In the genomic region with DNA sequence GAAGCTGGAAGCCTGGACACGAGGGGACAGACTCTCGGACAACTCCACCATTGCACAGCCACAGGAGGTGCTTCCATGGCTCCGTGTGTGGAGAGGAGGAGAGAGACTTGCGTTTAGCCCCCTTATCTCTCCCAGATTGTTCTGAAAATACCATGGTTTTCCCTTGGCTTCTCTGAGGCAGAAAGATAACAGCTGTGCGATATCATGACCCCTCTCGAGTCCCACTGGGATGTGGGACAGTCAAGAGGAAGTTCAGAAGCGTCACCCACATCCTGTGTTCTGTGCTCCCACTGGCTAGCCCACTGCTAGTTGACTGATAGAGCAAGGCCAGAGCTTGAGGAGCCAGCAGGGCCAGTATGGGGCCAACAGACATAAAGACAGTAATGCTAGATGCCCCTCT, we compare ENCODE assay signal across 25 mouse cellular contexts.
DNase-seq lines count a peak whose midpoint lies in the region; ATAC-seq and TF ChIP-seq lines count a peak whose summit lies in the region.
"Had no signal": no experiment of that assay in that cellular context is flagged by ENCODE, and none has a peak within 500 bp of the region (broad histone marks: within the 10 kb centered on the region; RNA-seq: fewer than 3 reads in every experiment).

No protein-coding gene starts in this region.

- no peak overlapping the region for H3K9ac ChIP-seq in kidney, embryonic 14.5 days (ENCODE audit: low read depth, low read length)
- no peak overlapping the region for H3K9ac ChIP-seq in stomach, postnatal 0 days (ENCODE audit: low read length)
- H3K9ac ChIP-seq: forebrain, embryonic 12.5 days; heart, embryonic 13.5 days; limb, embryonic 15.5 days; midbrain, embryonic 12.5 days; neural tube, embryonic 15.5 days had no signal

- no peaks in the 10 kb centered on the region for H3K4me1 ChIP-seq in kidney, adult 2 months (ENCODE audit: control insufficient read depth, insufficient read depth, low read length)
- H3K4me1 ChIP-seq in kidney, embryonic 14.5 days (ENCODE audit: control insufficient read depth, insufficient read depth, low read length): no peaks in the 10 kb centered on the region
- H3K4me1 ChIP-seq in stomach, postnatal 0 days (replicated peaks; ENCODE audit: control insufficient read depth, insufficient read depth): no peaks in the 10 kb centered on the region
- H3K4me1 ChIP-seq: forebrain, embryonic 12.5 days; heart, embryonic 13.5 days; limb, embryonic 15.5 days; midbrain, embryonic 12.5 days; neural tube, embryonic 15.5 days had no signal

- H3K27ac ChIP-seq in kidney, adult 2 months (ENCODE audit: insufficient read depth, low read depth, low read length): no peak overlapping the region
- no peak overlapping the region for H3K27ac ChIP-seq in kidney, embryonic 14.5 days (ENCODE audit: low read depth, low read length)
- H3K27ac ChIP-seq in stomach, postnatal 0 days (replicated peaks): no peak overlapping the region
- H3K27ac ChIP-seq: forebrain, embryonic 12.5 days; heart, embryonic 13.5 days; limb, embryonic 15.5 days; midbrain, embryonic 12.5 days; neural tube, embryonic 15.5 days had no signal

- WGBS in kidney, adult 2 months: 67% methylated on average over 7 of the region's 7 CpGs
- WGBS in kidney, embryonic 14.5 days: 76% methylated on average over 7 of the region's 7 CpGs
- WGBS in stomach, postnatal 0 days: 65% methylated on average over 7 of the region's 7 CpGs

- no peak overlapping the region for H3K4me2 ChIP-seq in kidney, embryonic 14.5 days (replicated peaks; ENCODE audit: low read depth, low read length)
- H3K4me2 ChIP-seq in stomach, postnatal 0 days (replicated peaks; ENCODE audit: low read depth): no peak overlapping the region
- H3K4me2 ChIP-seq: forebrain, embryonic 12.5 days; heart, embryonic 13.5 days; limb, embryonic 15.5 days; midbrain, embryonic 12.5 days; neural tube, embryonic 15.5 days had no signal

- H3K36me3 ChIP-seq in kidney, adult 2 months (ENCODE audit: control insufficient read depth, insufficient read depth, low read length): no peaks in the 10 kb centered on the region
- no peaks in the 10 kb centered on the region for H3K36me3 ChIP-seq in kidney, embryonic 14.5 days (ENCODE audit: control insufficient read depth, insufficient read depth, low read length)
- H3K36me3 ChIP-seq in stomach, postnatal 0 days (ENCODE audit: control insufficient read depth, insufficient read depth, low read length): no peaks in the 10 kb centered on the region
- H3K36me3 ChIP-seq: forebrain, embryonic 12.5 days; heart, embryonic 13.5 days; limb, embryonic 15.5 days; midbrain, embryonic 12.5 days; neural tube, embryonic 15.5 days had no signal

- H3K4me3 ChIP-seq in kidney, adult 2 months (ENCODE audit: insufficient read depth, low read depth, low read length): no peak overlapping the region
- H3K4me3 ChIP-seq in kidney, embryonic 14.5 days (ENCODE audit: low read length): no peak overlapping the region
- no peak overlapping the region for H3K4me3 ChIP-seq in stomach, postnatal 0 days (ENCODE audit: low read depth, low read length)
- H3K4me3 ChIP-seq: forebrain, embryonic 12.5 days; heart, embryonic 13.5 days; limb, embryonic 15.5 days; midbrain, embryonic 12.5 days; neural tube, embryonic 15.5 days had no signal

- peak; percentile 12 to 38 for DNase-seq in heart, adult 18-20 months
- DNase-seq in heart, postnatal 10 days: no peak
- peak; percentile 54 for DNase-seq in kidney, adult 2 months
- DNase-seq in kidney, adult 9 months: peak; percentile 45
- peak; percentile 1 for DNase-seq in stomach, postnatal 0 days (ENCODE audit: low spot score)
- DNase-seq in cerebellum, adult 18-20 months: no peak
- DNase-seq: adrenal gland, postnatal 36 days; cerebellum, adult 11 months; cerebellum, postnatal 10 days; gastrocnemius, postnatal 25 days; heart, postnatal 36 days; left cerebral cortex, postnatal 4 days; right cerebral cortex, adult 18-20 months; right cerebral cortex, postnatal 4 days; thymus, adult 2 months; thymus, postnatal 4 days had no signal

- no peaks in the 10 kb centered on the region for H3K9me3 ChIP-seq in kidney, embryonic 14.5 days (ENCODE audit: control insufficient read depth, low read length)
- H3K9me3 ChIP-seq in stomach, postnatal 0 days (ENCODE audit: control insufficient read depth, low read length): no peaks in the 10 kb centered on the region
- H3K9me3 ChIP-seq: forebrain, embryonic 12.5 days; heart, embryonic 13.5 days; limb, embryonic 15.5 days; midbrain, embryonic 12.5 days; neural tube, embryonic 15.5 days had no signal

- no peaks in the 10 kb centered on the region for H3K27me3 ChIP-seq in kidney, adult 2 months (replicated peaks; ENCODE audit: control insufficient read depth, insufficient read depth, low read length)
- no peaks in the 10 kb centered on the region for H3K27me3 ChIP-seq in kidney, embryonic 14.5 days (ENCODE audit: control insufficient read depth, insufficient read depth, low read length)
- H3K27me3 ChIP-seq in stomach, postnatal 0 days (ENCODE audit: control insufficient read depth, insufficient read depth, low read length): no peaks in the 10 kb centered on the region
- H3K27me3 ChIP-seq: forebrain, embryonic 12.5 days; heart, embryonic 13.5 days; limb, embryonic 15.5 days; midbrain, embryonic 12.5 days; neural tube, embryonic 15.5 days; Patski had no signal

- TF ChIP-seq EP300 in stomach, postnatal 0 days (optimal IDR thresholded peaks at IDR 0.05): no peak

- no peak for TF ChIP-seq POLR2A in kidney, adult 2 months (IDR thresholded peaks at IDR 0.05; ENCODE audit: low read depth, low read length)

- TF ChIP-seq CTCF in kidney, adult 2 months (conservative IDR thresholded peaks at IDR 0.05; ENCODE audit: insufficient read depth, insufficient read length, low read depth, low read length): no peak
- TF ChIP-seq CTCF in stomach, postnatal 0 days (IDR thresholded peaks at IDR 0.05; ENCODE audit: low read depth): no peak

- intact Hi-C loops in heart, postnatal 10 days (cut with DNase I): no loop called here

- no peak for ATAC-seq in kidney, embryonic 14.5 days (ENCODE audit: low FRiP score, low TSS enrichment)
- no peak for ATAC-seq in stomach, postnatal 0 days (ENCODE audit: low FRiP score, low TSS enrichment)
- ATAC-seq: hindbrain, embryonic 16.5 days; intestine, embryonic 16.5 days; Patski had no signal

Comparison
In these comparisons a context has a peak if more than half of its experiments do, and no peak if none do; other contexts are left out.
1. DNase-seq: peak in heart, adult 18-20 months (2 of 2), kidney, adult 2 months (single experiment), kidney, adult 9 months (single experiment) and stomach, postnatal 0 days (single experiment); none in heart, postnatal 10 days (0 of 2) and cerebellum, adult 18-20 months (0 of 2).